Mouse (Mus musculus) C3H10T1/2 (cell line): Measurements from ENCODE around the gene Gm45717. TPM values are rescaled to one million over a fixed set of nuclear protein-coding genes. Genes with fewer than 3 reads are reported as not detected.

Source experiments
- polyA plus RNA-seq, 2 experiments: library from polyadenylated mRNA; unstranded; fragments of >200 nt; fragmentation: generic; extraction: Trizol; gene quantifications; one replicate each; pipeline ENCODE4 v1.2.1; 2012; ENCODE audit warnings: missing spikeins in 2 of 2

Gene Gm45717
- under 1 TPM; 0.14 to 0.58 TPM for polyA plus RNA-seq

GRCm38 (mm10) chr7:140955758-140956555 lies at the start of gene Gm45717, which contains the start of gene Ifitm2:
TSS of gene Gm45717 (minus strand) at chr7:140955937.
TSS of gene Ifitm2 (minus strand) at chr7:140955987.

GRCm38 (mm10) chr7:140966921-140967320 lies 11.2 kb upstream of the Gm45717 start, which contains the start of gene Ifitm1:
TSS of gene Ifitm1 (plus strand) at chr7:140967221.

GRCm38 (mm10) chr7:140949824-140950530 lies 5.8 kb downstream of the Gm45717 start, which contains the start of gene Ifitm5:
TSS of gene Ifitm5 (minus strand) at chr7:140950291.

GRCm38 (mm10) chr7:140941222-140942051 lies 14.3 kb downstream of the Gm45717 start, which contains the start of gene Pgghg:
TSS of gene Pgghg (plus strand) at chr7:140941391.

GRCm38 (mm10) chr7:140920418-140921029 lies 35.2 kb downstream of the Gm45717 start, which contains the start of gene Nlrp6:
TSS of gene Nlrp6 (plus strand) at chr7:140920902.

DNA sequence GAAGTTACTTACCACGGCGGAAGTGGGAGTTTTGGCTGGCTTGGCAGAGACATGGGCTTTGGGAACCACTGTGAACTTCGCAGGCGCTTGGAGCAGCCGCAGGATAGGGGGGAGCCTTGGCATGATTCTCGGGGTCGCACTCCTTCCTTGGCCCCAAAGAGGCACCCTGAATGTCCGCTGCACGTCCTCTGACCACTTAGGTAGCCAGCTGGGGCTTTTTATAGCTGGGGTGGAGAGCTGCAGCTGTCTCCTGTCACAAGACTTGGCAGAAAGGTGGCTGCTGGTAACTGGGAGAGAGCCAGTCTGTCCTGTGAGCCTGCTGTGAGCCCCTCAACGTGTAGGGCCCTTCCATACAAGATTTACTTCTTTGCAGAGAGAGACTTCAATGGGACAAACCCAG lies 55.5 kb downstream of the Gm45717 start, which contains the start of gene Cox8b:
TSS of gene Cox8b (minus strand) at position 227 of the 400 bp plus-strand sequence.

Other genes starting within 250 kb of the Gm45717 start
- under 1 TPM in 1 of 2 experiments, not detected in 1; 0.01 TPM for gene Cyp2e1, start 192.2 kb downstream of the Gm45717 start, polyA plus RNA-seq
- gene Syce1, start 168.1 kb downstream of the Gm45717 start, polyA plus RNA-seq: not detected
- under 1 TPM in 1 of 2 experiments, not detected in 1; 0.02 TPM for gene Zfp941, start 133.8 kb downstream of the Gm45717 start, polyA plus RNA-seq
- gene Urah, start 120.9 kb downstream of the Gm45717 start, polyA plus RNA-seq: under 1 TPM; 0.09 TPM
- not detected for gene Scgb1c1, start 110.4 kb downstream of the Gm45717 start, polyA plus RNA-seq
- under 1 TPM in 1 of 2 experiments, not detected in 1; 0.05 TPM for gene Odf3, start 108.1 kb downstream of the Gm45717 start, polyA plus RNA-seq
- gene Gm45785, start 99.6 kb downstream of the Gm45717 start, polyA plus RNA-seq: not detected
- gene Ric8a, start 99.0 kb downstream of the Gm45717 start, polyA plus RNA-seq: 10 to 100 TPM; 19.4 to 29.0 TPM
- 10 to 100 TPM; 11.9 to 31.0 TPM for gene Bet1l, start 98.4 kb downstream of the Gm45717 start, polyA plus RNA-seq
- 100 to 1,000 TPM in 1 of 2 experiments, 10 to 100 TPM in 1; 91.3 to 207 TPM for gene Psmd13, start 74.0 kb downstream of the Gm45717 start, polyA plus RNA-seq
- 10 to 100 TPM in 1 of 2 experiments, 1 to 10 TPM in 1; 7.5 to 19.5 TPM for gene Sirt3, start 73.6 kb downstream of the Gm45717 start, polyA plus RNA-seq
- not detected for gene Cox8b, start 55.5 kb downstream of the Gm45717 start, polyA plus RNA-seq
- gene Nlrp6, start 35.0 kb downstream of the Gm45717 start, polyA plus RNA-seq: under 1 TPM in 1 of 2 experiments, not detected in 1; 0.02 TPM
- gene Pgghg, start 14.5 kb downstream of the Gm45717 start, polyA plus RNA-seq: 10 to 100 TPM; 13.7 to 29.8 TPM
- 1 to 10 TPM in 1 of 2 experiments, under 1 TPM in 1; 0.25 to 2.7 TPM for gene Ifitm5, start 5.6 kb downstream of the Gm45717 start, polyA plus RNA-seq
- gene Ifitm2, start 50 bp upstream of the Gm45717 start, polyA plus RNA-seq: 1,000 to 10,000 TPM; 1,155 to 1,564 TPM
- gene Ifitm1, start 11.3 kb upstream of the Gm45717 start, polyA plus RNA-seq: 10 to 100 TPM; 12.2 to 27.4 TPM
- 1,000 to 10,000 TPM; 1,553 to 1,705 TPM for gene Ifitm3, start 54.8 kb upstream of the Gm45717 start, polyA plus RNA-seq
- gene Ifitm6, start 62.0 kb upstream of the Gm45717 start, polyA plus RNA-seq: 1 to 10 TPM; 2.5 to 4.3 TPM
- gene Gm17387, start 73.2 kb upstream of the Gm45717 start, polyA plus RNA-seq: not detected
- gene B4galnt4, start 105.2 kb upstream of the Gm45717 start, polyA plus RNA-seq: 1 to 10 TPM; 3.9 to 4.3 TPM
- 1 to 10 TPM; 1.8 to 6.9 TPM for gene Pkp3, start 122.3 kb upstream of the Gm45717 start, polyA plus RNA-seq
- 1 to 10 TPM; 3.7 to 6.1 TPM for gene Sigirr, start 144.6 kb upstream of the Gm45717 start, polyA plus RNA-seq
- gene Ano9, start 161.9 kb upstream of the Gm45717 start, polyA plus RNA-seq: not detected
- 10 to 100 TPM; 18.4 to 33.3 TPM for gene Ptdss2, start 166.4 kb upstream of the Gm45717 start, polyA plus RNA-seq
- gene Rnh1, start 216.9 kb upstream of the Gm45717 start, polyA plus RNA-seq: 100 to 1,000 TPM; 241 to 367 TPM
- 100 to 1,000 TPM; 103 to 394 TPM for gene Hras, start 238.1 kb upstream of the Gm45717 start, polyA plus RNA-seq
- 1 to 10 TPM; 1.1 to 9.3 TPM for gene Lrrc56, start 238.2 kb upstream of the Gm45717 start, polyA plus RNA-seq